Mouse (Mus musculus) lung, embryonic 15.5 days (tissue): Measurements from ENCODE around the gene Mrps18c. TPM values are rescaled to one million over a fixed set of nuclear protein-coding genes. Genes with fewer than 3 reads are reported as not detected.
A peak's percentile ranks its signal among the peaks of the same experiment; 100 is the strongest.

ENCODE experiments used
- ATAC-seq: fragments of 200-750 bp; cut with Nextera tagmentation; 2 replicates; pipeline ENCODE4 v1.8.0; 2017; ENCODE audit warnings: moderate number of reproducible peaks, borderline replicate concordance; ENCODE audit not compliant: low FRiP score, low TSS enrichment; ENCODE audit errors: extremely low read depth
- H3K27ac ChIP-seq: fragments of 300-500 bp; sonication (generic); 2 replicates; pipeline ENCODE4 v1.5.1; 2015; ENCODE audit warnings: moderate library complexity, mild to moderate bottlenecking, inconsistent platforms
- H3K27me3 ChIP-seq: fragments of 300-500 bp; sonication (generic); 2 replicates; pipeline ENCODE4 v1.6.1; 2015; ENCODE audit warnings: inconsistent platforms
- H3K36me3 ChIP-seq: fragments of 300-500 bp; sonication (generic); 2 replicates; pipeline ENCODE4 v1.6.1; 2015; ENCODE audit warnings: inconsistent platforms
- H3K4me1 ChIP-seq: fragments of 300-500 bp; sonication (generic); 2 replicates; pipeline ENCODE4 v1.6.1; 2015; ENCODE audit warnings: inconsistent platforms
- H3K4me2 ChIP-seq: fragments of 300-500 bp; sonication (generic); 2 replicates; pipeline ENCODE4 v1.6.1; 2015; ENCODE audit warnings: inconsistent platforms, mild to moderate bottlenecking, moderate library complexity
- H3K4me3 ChIP-seq: fragments of 300-500 bp; sonication (generic); 2 replicates; pipeline ENCODE4 v1.5.1; 2015; ENCODE audit warnings: mild to moderate bottlenecking, inconsistent platforms
- H3K9ac ChIP-seq: fragments of 300-500 bp; sonication (generic); 2 replicates; pipeline ENCODE4 v1.6.1; 2015; ENCODE audit warnings: inconsistent platforms
- H3K9me3 ChIP-seq: fragments of 300-500 bp; sonication (generic); 2 replicates; pipeline ENCODE4 v1.6.1; 2016; ENCODE audit warnings: inconsistent platforms
- WGBS: fragments of 180-500 bp; shearing (Covaris S2); methylation state at CpG from one replicate; pipeline ENCODE4 v1.1.7; 2015; 5-methylcytosine and 5-hydroxymethylcytosine counted together
- polyA plus RNA-seq: library from polyadenylated mRNA; unstranded; fragments of >200 nt; fragmentation: Nextera tagmentation; extraction: Ambion mirVana; gene quantifications from 2 replicates; pipeline ENCODE4 v1.2.1, GENCODE M21; 2015

Gene Mrps18c
- polyA plus RNA-seq, result 146 and 162 TPM in 2 replicates

- Histone ChIP-seq H3K9ac (peak within 1 kb of the TSS; percentile 72), H3K9me3 (no peaks in the 10 kb centered on the region), H3K27me3 (no peaks in the 10 kb centered on the region), H3K4me1 (peaks cover 14% of the 10 kb centered on the region), H3K36me3 (peaks cover 19% of the 10 kb centered on the region), H3K4me2 (peak within 1 kb of the TSS; percentile 96), H3K4me3 (peak within 1 kb of the TSS; percentile 92), H3K27ac (no peak within 1 kb of the TSS)
- ATAC-seq, result peak; percentile 96
- WGBS, result under 1% methylated on average over 67 of the region's 67 CpGs
Measured at GRCm38 (mm10) chr5:100798165-100798860, at the start of gene Mrps18c, which contains the start of gene Helq. Gene Mrps18c, plus strand, starts transcription at chr5:100798627. Gene Helq, minus strand, starts transcription at chr5:100798598.

- no peak overlapping the region for H3K27ac ChIP-seq
- no peaks in the 10 kb centered on the region for H3K36me3 ChIP-seq
- 71% methylated on average over 10 of the region's 10 CpGs for WGBS
- no peak overlapping the region for H3K4me3 ChIP-seq
- H3K27me3 ChIP-seq, result no peaks in the 10 kb centered on the region
- no peaks in the 10 kb centered on the region for H3K4me1 ChIP-seq
- no peak for ATAC-seq
- no peaks in the 10 kb centered on the region for H3K9me3 ChIP-seq
- H3K4me2 ChIP-seq, result no peak overlapping the region
- no peak overlapping the region for H3K9ac ChIP-seq
Measured at GRCm38 (mm10) chr5:100750617-100751255, 47.7 kb upstream of the Mrps18c start.

- no peak overlapping the region for H3K4me2 ChIP-seq
- 52% methylated on average over 4 of the region's 4 CpGs for WGBS
- no peak overlapping the region for H3K27ac ChIP-seq
- H3K4me3 ChIP-seq, result no peak overlapping the region
- no peaks in the 10 kb centered on the region for H3K9me3 ChIP-seq
- H3K4me1 ChIP-seq, result no peaks in the 10 kb centered on the region
- no peak overlapping the region for H3K9ac ChIP-seq
- no peaks in the 10 kb centered on the region for H3K27me3 ChIP-seq
- no peaks in the 10 kb centered on the region for H3K36me3 ChIP-seq
- no peak for ATAC-seq
Measured at GRCm38 (mm10) chr5:100751655-100752054, 46.8 kb upstream of the Mrps18c start.

GRCm38 (mm10) chr5:100753407-100753806 lies 45.0 kb upstream of the Mrps18c start:
- Histone ChIP-seq H3K9me3 (no peaks in the 10 kb centered on the region), H3K4me3 (no peak overlapping the region), H3K27me3 (no peaks in the 10 kb centered on the region), H3K4me2 (no peak overlapping the region), H3K9ac (no peak overlapping the region), H3K36me3 (no peaks in the 10 kb centered on the region), H3K27ac (no peak overlapping the region), H3K4me1 (no peaks in the 10 kb centered on the region)
- no peak for ATAC-seq
- 53% methylated on average over 7 of the region's 7 CpGs for WGBS

GRCm38 (mm10) chr5:100758121-100758520 lies 40.3 kb upstream of the Mrps18c start:
- ATAC-seq, result no peak
- Histone ChIP-seq H3K27me3 (no peaks in the 10 kb centered on the region), H3K4me3 (no peak overlapping the region), H3K9ac (no peak overlapping the region), H3K36me3 (peaks cover 7% of the 10 kb centered on the region), H3K4me1 (no peaks in the 10 kb centered on the region), H3K27ac (no peak overlapping the region), H3K9me3 (no peaks in the 10 kb centered on the region), H3K4me2 (no peak overlapping the region)
- 92% methylated on average over 5 of the region's 5 CpGs for WGBS

GRCm38 (mm10) chr5:100760049-100760663 lies 38.3 kb upstream of the Mrps18c start:
- H3K36me3 ChIP-seq, result peaks cover 25% of the 10 kb centered on the region
- no peaks in the 10 kb centered on the region for H3K9me3 ChIP-seq
- no peak overlapping the region for H3K9ac ChIP-seq
- 81% methylated on average over 10 of the region's 10 CpGs for WGBS
- no peaks in the 10 kb centered on the region for H3K4me1 ChIP-seq
- H3K27me3 ChIP-seq, result no peaks in the 10 kb centered on the region
- H3K4me2 ChIP-seq, result no peak overlapping the region
- ATAC-seq, result no peak
- no peak overlapping the region for H3K4me3 ChIP-seq
- H3K27ac ChIP-seq, result no peak overlapping the region

GRCm38 (mm10) chr5:100761736-100762135 lies 36.7 kb upstream of the Mrps18c start:
- H3K27ac ChIP-seq, result no peak overlapping the region
- no peaks in the 10 kb centered on the region for H3K27me3 ChIP-seq
- no peak overlapping the region for H3K4me3 ChIP-seq
- no peak overlapping the region for H3K9ac ChIP-seq
- 82% methylated on average over 7 of the region's 7 CpGs for WGBS
- H3K4me1 ChIP-seq, result no peaks in the 10 kb centered on the region
- ATAC-seq, result no peak
- H3K36me3 ChIP-seq, result peaks cover 34% of the 10 kb centered on the region
- no peaks in the 10 kb centered on the region for H3K9me3 ChIP-seq
- H3K4me2 ChIP-seq, result no peak overlapping the region

GRCm38 (mm10) chr5:100766026-100766425 lies 32.4 kb upstream of the Mrps18c start:
- H3K36me3 ChIP-seq, result peaks cover 51% of the 10 kb centered on the region
- no peaks in the 10 kb centered on the region for H3K4me1 ChIP-seq
- H3K4me2 ChIP-seq, result no peak overlapping the region
- no peak for ATAC-seq
- H3K9ac ChIP-seq, result no peak overlapping the region
- H3K27ac ChIP-seq, result no peak overlapping the region
- H3K27me3 ChIP-seq, result no peaks in the 10 kb centered on the region
- H3K4me3 ChIP-seq, result no peak overlapping the region
- 92% methylated on average over 7 of the region's 7 CpGs for WGBS
- no peaks in the 10 kb centered on the region for H3K9me3 ChIP-seq

GRCm38 (mm10) chr5:100771575-100771974 lies 26.9 kb upstream of the Mrps18c start:
- Histone ChIP-seq H3K27ac (no peak overlapping the region), H3K4me2 (no peak overlapping the region), H3K9me3 (no peaks in the 10 kb centered on the region), H3K4me3 (no peak overlapping the region), H3K9ac (no peak overlapping the region), H3K4me1 (no peaks in the 10 kb centered on the region), H3K36me3 (peaks cover 34% of the 10 kb centered on the region), H3K27me3 (no peaks in the 10 kb centered on the region)
- WGBS, result 88% methylated on average over 4 of the region's 4 CpGs
- no peak for ATAC-seq

GRCm38 (mm10) chr5:100775778-100776404 lies 22.5 kb upstream of the Mrps18c start:
- no peaks in the 10 kb centered on the region for H3K9me3 ChIP-seq
- H3K27ac ChIP-seq, result no peak overlapping the region
- no peaks in the 10 kb centered on the region for H3K27me3 ChIP-seq
- H3K36me3 ChIP-seq, result peaks cover 34% of the 10 kb centered on the region
- no peak for ATAC-seq
- WGBS, result 69% methylated on average over 13 of the region's 13 CpGs
- H3K4me1 ChIP-seq, result no peaks in the 10 kb centered on the region
- no peak overlapping the region for H3K9ac ChIP-seq
- no peak overlapping the region for H3K4me2 ChIP-seq
- no peak overlapping the region for H3K4me3 ChIP-seq

- Histone ChIP-seq H3K36me3 (peaks cover 26% of the 10 kb centered on the region), H3K27me3 (no peaks in the 10 kb centered on the region), H3K4me2 (no peak overlapping the region), H3K9ac (no peak overlapping the region), H3K4me3 (no peak overlapping the region), H3K4me1 (no peaks in the 10 kb centered on the region), H3K27ac (no peak overlapping the region), H3K9me3 (no peaks in the 10 kb centered on the region)
- WGBS, result 85% methylated on average over 5 of the region's 5 CpGs
- ATAC-seq, result no peak
Measured at GRCm38 (mm10) chr5:100776900-100777299, 21.5 kb upstream of the Mrps18c start.

GRCm38 (mm10) chr5:100779002-100779401 lies 19.4 kb upstream of the Mrps18c start:
- H3K4me1 ChIP-seq, result no peaks in the 10 kb centered on the region
- peaks cover 31% of the 10 kb centered on the region for H3K36me3 ChIP-seq

More at GRCm38 (mm10) chr5:100779002-100779401, 19.4 kb upstream of the Mrps18c start:
- H3K27me3 ChIP-seq, result no peaks in the 10 kb centered on the region
- 94% methylated on average over 13 of the region's 13 CpGs for WGBS
- no peak for ATAC-seq
- no peak overlapping the region for H3K4me3 ChIP-seq
- no peak overlapping the region for H3K4me2 ChIP-seq
- H3K9ac ChIP-seq, result no peak overlapping the region
- H3K27ac ChIP-seq, result no peak overlapping the region
- H3K9me3 ChIP-seq, result no peaks in the 10 kb centered on the region
